Mouse (Mus musculus) spleen, adult 2 months (tissue): ENCODE measurements around the gene Susd5.
"Not testable (repeated sequence)": the region's sequence is repeated elsewhere in the genome, so short reads cannot be mapped to it uniquely, and the experiment has no call there.

Source experiments
- CTCF ChIP-seq: fragments of 200-500 bp; IDR thresholded peaks from 2 replicates; pipeline ENCODE4 v1.5.1; 2011; ENCODE audit warnings: mild to moderate bottlenecking, inconsistent platforms; ENCODE audit not compliant: insufficient read depth, insufficient read length, insufficient replicate concordance; ENCODE audit errors: extremely low read depth
- POLR2A ChIP-seq: fragments of 200-500 bp; IDR thresholded peaks from 2 replicates; pipeline ENCODE4 v1.6.1; 2011; ENCODE audit warnings: low read depth, low read length, inconsistent platforms

- not testable (repeated sequence) for TF ChIP-seq POLR2A, CTCF
Measured at GRCm38 (mm10) chr9:114092188-114092587, 35.2 kb downstream of the Susd5 start.
